Mouse (Mus musculus) forebrain, postnatal 0 days (tissue): ENCODE results near the gene Stpg3. TPM values are rescaled to one million over a fixed set of nuclear protein-coding genes. Genes with fewer than 3 reads are reported as not detected.

ENCODE experiments used
- ATAC-seq: fragments of 200-750 bp; cut with Nextera tagmentation; 2 replicates; pipeline ENCODE4 v1.8.0; 2017; ENCODE audit warnings: mild to moderate bottlenecking, moderate library complexity
- DNase-seq: peaks from one replicate; pipeline ENCODE4 v3.0.0-alpha.2; 2015
- H3K27ac ChIP-seq: fragments of 300-500 bp; sonication (generic); 2 replicates; pipeline ENCODE4 v1.5.1; 2014; ENCODE audit warnings: low read depth, mild to moderate bottlenecking, antibody characterized with exemption, low read length, moderate library complexity, mixed read lengths
- H3K27me3 ChIP-seq: fragments of 300-500 bp; sonication (generic); 2 replicates; pipeline ENCODE4 v1.6.1; 2014; ENCODE audit warnings: mild to moderate bottlenecking, low read length, mixed read lengths; ENCODE audit not compliant: insufficient read depth
- H3K36me3 ChIP-seq: fragments of 300-500 bp; sonication (generic); 2 replicates; pipeline ENCODE4 v1.6.1; 2014; ENCODE audit warnings: mild to moderate bottlenecking, moderate library complexity; ENCODE audit not compliant: insufficient read depth
- H3K4me1 ChIP-seq: fragments of 300-500 bp; sonication (generic); 2 replicates; pipeline ENCODE4 v1.6.1; 2014; ENCODE audit warnings: antibody characterized with exemption; ENCODE audit not compliant: insufficient read depth
- H3K4me2 ChIP-seq: fragments of 300-500 bp; sonication (generic); 2 replicates; pipeline ENCODE4 v1.6.1; 2014; ENCODE audit warnings: low read depth, mild to moderate bottlenecking, moderate library complexity
- H3K4me3 ChIP-seq: fragments of 300-500 bp; sonication (generic); 2 replicates; pipeline ENCODE4 v1.5.1; 2014; ENCODE audit warnings: low read depth, low read length, mixed read lengths
- H3K9ac ChIP-seq: fragments of 300-500 bp; sonication (generic); 2 replicates; pipeline ENCODE4 v1.6.1; 2014; ENCODE audit warnings: mild to moderate bottlenecking
- H3K9me3 ChIP-seq: fragments of 300-500 bp; sonication (generic); 2 replicates; pipeline ENCODE4 v1.6.1; 2016; ENCODE audit warnings: low read length
- CTCF ChIP-seq: sonication (generic); IDR thresholded peaks from 2 replicates; pipeline ENCODE4 v1.5.1; 2016; ENCODE audit warnings: antibody characterized with exemption, control low read depth, low read depth
- WGBS: fragments of 180-500 bp; shearing (Covaris S2); extraction: QIAGEN DNeasy Blood & Tissue Kit; methylation state at CpG from one replicate; pipeline ENCODE4 v1.1.7; 2014; 5-methylcytosine and 5-hydroxymethylcytosine counted together
- polyA plus RNA-seq: library from polyadenylated mRNA; unstranded; fragments of >200 nt; fragmentation: Nextera tagmentation; extraction: Ambion mirVana; gene quantifications from 2 replicates; pipeline ENCODE4 v1.2.1, GENCODE M21; 2015
- total RNA-seq: library from RNA; depleted of rRNA; stranded (reverse); fragments of >200 nt; gene quantifications from 2 replicates; pipeline ENCODE4 v1.2.3, GENCODE M21; 2014; rRNA removed

Stpg3 gene
- total and polyA plus RNA-seq, 2 experiments from 2014 or later, result not detected

GRCm38 (mm10) chr2:25170326-25171100 is 43.9 kb downstream of the Stpg3 start:
- H3K4me3 ChIP-seq, result no peak overlapping the region

DNA sequence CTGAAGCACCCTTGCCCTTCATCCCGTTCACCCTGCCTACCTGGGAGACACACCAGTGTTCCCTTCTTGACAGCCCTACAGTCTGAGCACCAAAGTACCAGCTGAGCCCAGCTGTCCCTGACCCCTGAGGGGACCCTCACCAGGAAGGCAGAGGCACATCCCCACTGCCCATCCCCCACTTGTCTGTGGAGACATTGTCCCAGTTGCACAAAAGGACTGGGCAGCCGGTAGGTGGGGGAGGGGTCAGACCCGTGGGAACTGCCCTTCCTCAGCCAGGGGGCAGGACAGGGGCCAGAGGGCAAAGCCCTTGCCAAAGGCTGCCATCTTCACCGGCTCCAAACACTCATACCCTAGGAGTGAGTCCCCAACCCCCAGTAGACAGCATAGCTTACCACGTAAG is 44.7 kb downstream of the Stpg3 start:
- no peak overlapping the region for H3K4me3 ChIP-seq
- no peak overlapping the region for H3K9ac ChIP-seq
- no peaks in the 10 kb centered on the region for H3K27me3 ChIP-seq
- 19% methylated on average over 5 of the region's 5 CpGs for WGBS
- DNase-seq (no peak), ATAC-seq (no peak)
- peaks cover 4% of the 10 kb centered on the region; the same call in 1 of the 2 replicates for H3K4me1 ChIP-seq
- no peaks in the 10 kb centered on the region for H3K36me3 ChIP-seq
- TF ChIP-seq CTCF, result no peak
- H3K9me3 ChIP-seq, result no peaks in the 10 kb centered on the region
- no peak overlapping the region for H3K4me2 ChIP-seq
- no peak overlapping the region for H3K27ac ChIP-seq

More at GRCm38 (mm10) chr2:25170326-25171100, 43.9 kb downstream of the Stpg3 start:
- no peaks in the 10 kb centered on the region for H3K9me3 ChIP-seq
- no peak for ATAC-seq
- no peak overlapping the region for H3K27ac ChIP-seq
- 55% methylated on average over 10 of the region's 10 CpGs for WGBS
- no peaks in the 10 kb centered on the region for H3K36me3 ChIP-seq
- H3K27me3 ChIP-seq, result no peaks in the 10 kb centered on the region
- TF ChIP-seq CTCF, result no peak
- no peak overlapping the region for H3K4me2 ChIP-seq
- DNase-seq, result no peak
- peaks cover 5% of the 10 kb centered on the region for H3K4me1 ChIP-seq
- H3K9ac ChIP-seq, result no peak overlapping the region

DNA sequence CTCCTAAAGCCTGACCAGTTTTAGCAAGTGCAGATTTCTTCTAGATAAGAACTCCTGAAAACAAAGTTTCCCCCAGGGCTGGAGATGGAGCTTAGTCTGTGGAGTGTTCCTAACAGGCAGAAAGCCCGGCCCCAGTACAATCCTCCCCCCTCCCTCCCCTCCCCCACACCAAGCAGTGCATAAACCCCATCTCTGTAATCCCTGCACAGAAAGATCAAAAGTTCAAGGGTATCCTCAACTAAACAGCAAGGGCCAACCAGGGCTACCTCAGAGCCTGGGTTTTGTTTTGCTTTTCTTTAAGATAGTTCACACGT is 45.8 kb downstream of the Stpg3 start:
- TF ChIP-seq CTCF, result no peak
- Histone ChIP-seq H3K4me2 (peak overlapping the region; percentile 96), H3K36me3 (no peaks in the 10 kb centered on the region), H3K4me1 (peaks cover 5% of the 10 kb centered on the region), H3K9me3 (no peaks in the 10 kb centered on the region), H3K9ac (no peak overlapping the region), H3K27ac (peak overlapping the region; percentile 59), H3K27me3 (no peaks in the 10 kb centered on the region), H3K4me3 (peak overlapping the region; percentile 52; the same call in 1 of the 2 replicates)
- 4% methylated on average over 2 of the region's 2 CpGs for WGBS
- no peak for ATAC-seq
- DNase-seq, result no peak

DNA sequence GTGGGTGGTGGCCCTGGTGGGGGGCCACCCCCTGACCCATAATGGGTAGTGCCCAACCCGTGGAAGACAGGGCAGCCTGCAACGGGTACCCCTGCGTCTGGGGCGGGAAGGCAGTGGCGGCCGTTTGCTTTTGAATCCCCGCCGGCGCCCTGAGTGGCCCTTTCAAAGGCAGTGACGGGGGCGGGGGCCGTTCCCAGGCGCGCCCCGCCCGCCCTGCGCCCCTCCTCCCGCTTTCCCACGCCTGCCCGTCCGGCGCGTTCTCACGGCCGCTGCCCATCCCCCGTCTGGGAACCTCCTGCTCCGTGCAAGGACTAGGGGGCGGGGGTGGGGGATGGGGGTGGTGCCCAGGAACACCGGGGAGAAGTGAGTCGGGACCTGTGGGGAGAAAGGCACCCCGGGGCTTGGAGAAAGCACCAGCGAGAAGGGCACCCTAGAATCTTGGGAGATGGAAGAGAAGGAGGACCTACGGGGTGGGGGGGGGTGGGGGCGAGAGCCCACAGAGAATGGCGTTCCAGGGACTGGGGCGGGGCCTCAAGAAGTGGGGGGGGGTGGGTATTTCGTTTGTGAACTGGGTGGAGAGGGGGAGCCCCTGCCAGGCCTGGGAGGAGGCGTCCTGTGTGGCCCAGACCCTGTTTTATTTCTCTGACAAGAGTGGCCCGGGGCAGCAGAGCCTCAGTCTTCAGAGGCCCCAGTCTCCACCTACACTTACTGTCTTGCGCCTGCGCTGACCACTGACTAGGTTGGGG is 46.3 kb downstream of the Stpg3 start:
- under 1% methylated on average over 36 of the region's 41 CpGs for WGBS
- no peaks in the 10 kb centered on the region for H3K36me3 ChIP-seq

DNA sequence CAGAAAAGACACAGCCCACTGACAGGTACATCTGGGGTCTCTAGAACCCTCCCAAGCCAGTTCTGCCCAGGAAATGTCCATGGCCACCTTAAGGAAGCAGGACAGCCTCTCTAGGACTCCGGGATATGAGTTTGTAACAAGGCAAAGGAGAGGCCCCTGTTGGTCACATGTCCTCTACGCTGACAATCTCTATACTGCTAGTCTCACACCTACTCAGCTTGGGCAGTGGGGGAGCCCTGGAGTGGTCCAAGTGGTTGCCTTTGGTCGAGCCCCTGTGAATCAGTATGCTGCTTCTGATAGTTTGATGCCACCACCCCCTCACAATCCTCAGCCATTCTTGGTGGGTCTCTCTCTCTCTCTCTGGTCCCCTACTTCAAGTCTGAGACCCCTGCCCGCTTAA is 47.0 kb downstream of the Stpg3 start:
- no peaks in the 10 kb centered on the region for H3K36me3 ChIP-seq
- H3K4me3 ChIP-seq, result peak overlapping the region; percentile 52
- WGBS, result 14% methylated on average over 4 of the region's 4 CpGs
- ATAC-seq, result peak; percentile 40
- peak overlapping the region; percentile 74 for H3K9ac ChIP-seq
- no peak for TF ChIP-seq CTCF
- H3K27ac ChIP-seq, result peak overlapping the region; percentile 73
- no peak for DNase-seq
- H3K4me2 ChIP-seq, result peak overlapping the region; percentile 96
- no peaks in the 10 kb centered on the region for H3K27me3 ChIP-seq
- H3K9me3 ChIP-seq, result no peaks in the 10 kb centered on the region
- H3K4me1 ChIP-seq, result peaks cover 6% of the 10 kb centered on the region

More for the DNA sequence above, 46.3 kb downstream of the Stpg3 start:
- peak; percentile 68 for ATAC-seq
- peak overlapping the region; percentile 74 for H3K9ac ChIP-seq
- peak overlapping the region; percentile 52 for H3K4me3 ChIP-seq
- peak overlapping the region; percentile 73 for H3K27ac ChIP-seq
- H3K4me1 ChIP-seq, result peaks cover 6% of the 10 kb centered on the region
- DNase-seq, result peak; percentile 65
- H3K9me3 ChIP-seq, result no peaks in the 10 kb centered on the region
- TF ChIP-seq CTCF, result no peak
- peak overlapping the region; percentile 96 for H3K4me2 ChIP-seq
- H3K27me3 ChIP-seq, result no peaks in the 10 kb centered on the region

Other genes starting within 250 kb of the Stpg3 start
Only the 30 nearest of the 32 such genes appear.
- gene Mrpl41, start 239.5 kb downstream of the Stpg3 start, total RNA-seq, result 79.4 and 123 TPM in 2 replicates
- 174 and 203 TPM in 2 replicates for gene Mrpl41, start 239.5 kb downstream of the Stpg3 start, polyA plus RNA-seq
- gene Pnpla7, start 238.6 kb downstream of the Stpg3 start, total RNA-seq, result 5.0 TPM in 2 replicates
- gene Pnpla7, start 238.6 kb downstream of the Stpg3 start, polyA plus RNA-seq, result 2.7 and 3.1 TPM in 2 replicates
- gene Nsmf, start 160.3 kb downstream of the Stpg3 start, total RNA-seq, result 285 and 329 TPM in 2 replicates
- gene Nsmf, start 160.3 kb downstream of the Stpg3 start, polyA plus RNA-seq, result 258 and 262 TPM in 2 replicates
- gene Entpd8, start 134.3 kb downstream of the Stpg3 start, total RNA-seq, result not detected in 2 replicates
- not detected in 2 replicates for gene Entpd8, start 134.3 kb downstream of the Stpg3 start, polyA plus RNA-seq
- gene Noxa1, start 119.5 kb downstream of the Stpg3 start, total RNA-seq, result not detected in 2 replicates
- not detected in 2 replicates for gene Noxa1, start 119.5 kb downstream of the Stpg3 start, polyA plus RNA-seq
- gene Nrarp, start 33.9 kb downstream of the Stpg3 start, total RNA-seq, result 38.2 and 40.0 TPM in 2 replicates
- 17.0 and 17.8 TPM in 2 replicates for gene Nrarp, start 33.9 kb downstream of the Stpg3 start, polyA plus RNA-seq
- 1.7 and 3.3 TPM in 2 replicates for gene Tor4a, start 17.8 kb downstream of the Stpg3 start, total RNA-seq
- gene Tor4a, start 17.8 kb downstream of the Stpg3 start, polyA plus RNA-seq, result 0.92 and 1.2 TPM in 2 replicates
- gene Nelfb, start 3.1 kb downstream of the Stpg3 start, total RNA-seq, result 94.6 and 115 TPM in 2 replicates
- gene Nelfb, start 3.1 kb downstream of the Stpg3 start, polyA plus RNA-seq, result 57.1 and 76.1 TPM in 2 replicates
- gene Fam166a, start 4.1 kb upstream of the Stpg3 start, total RNA-seq, result not detected in 2 replicates
- gene Fam166a, start 4.1 kb upstream of the Stpg3 start, polyA plus RNA-seq, result 0.94 TPM in 1 of 2 replicates, not detected in the other
- gene Tubb4b, start 10.1 kb upstream of the Stpg3 start, total RNA-seq, result 553 and 579 TPM in 2 replicates
- 382 and 469 TPM in 2 replicates for gene Tubb4b, start 10.1 kb upstream of the Stpg3 start, polyA plus RNA-seq
- not detected in 2 replicates for gene Slc34a3, start 19.7 kb upstream of the Stpg3 start, total RNA-seq
- not detected in 2 replicates for gene Slc34a3, start 19.7 kb upstream of the Stpg3 start, polyA plus RNA-seq
- gene Rnf224, start 22.1 kb upstream of the Stpg3 start, total RNA-seq, result not detected in 2 replicates
- gene Rnf224, start 22.1 kb upstream of the Stpg3 start, polyA plus RNA-seq, result not detected in 2 replicates
- gene Rnf208, start 27.6 kb upstream of the Stpg3 start, total RNA-seq, result 77.6 and 84.1 TPM in 2 replicates
- 193 and 205 TPM in 2 replicates for gene Rnf208, start 27.6 kb upstream of the Stpg3 start, polyA plus RNA-seq
- gene Cysrt1, start 27.8 kb upstream of the Stpg3 start, total RNA-seq, result not detected in 2 replicates
- gene Cysrt1, start 27.8 kb upstream of the Stpg3 start, polyA plus RNA-seq, result not detected in 2 replicates
- gene AL732309.1, start 32.2 kb upstream of the Stpg3 start, total RNA-seq, result 10.1 and 12.8 TPM in 2 replicates
- gene AL732309.1, start 32.2 kb upstream of the Stpg3 start, polyA plus RNA-seq, result 3.0 and 3.1 TPM in 2 replicates
- 29.2 and 42.5 TPM in 2 replicates for gene Tmem203, start 40.8 kb upstream of the Stpg3 start, total RNA-seq
- gene Tmem203, start 40.8 kb upstream of the Stpg3 start, polyA plus RNA-seq, result 22.7 and 27.7 TPM in 2 replicates
- 15.2 and 18.1 TPM in 2 replicates for gene Tprn, start 48.0 kb upstream of the Stpg3 start, total RNA-seq
- 16.4 and 18.8 TPM in 2 replicates for gene Tprn, start 48.0 kb upstream of the Stpg3 start, polyA plus RNA-seq
- 108 and 127 TPM in 2 replicates for gene Ssna1, start 57.8 kb upstream of the Stpg3 start, total RNA-seq
- 189 and 195 TPM in 2 replicates for gene Ssna1, start 57.8 kb upstream of the Stpg3 start, polyA plus RNA-seq
- gene Anapc2, start 57.8 kb upstream of the Stpg3 start, total RNA-seq, result 30.2 and 37.9 TPM in 2 replicates
- 90.7 and 108 TPM in 2 replicates for gene Anapc2, start 57.8 kb upstream of the Stpg3 start, polyA plus RNA-seq
- gene Tmem210, start 73.5 kb upstream of the Stpg3 start, total RNA-seq, result not detected in 2 replicates
- not detected in 2 replicates for gene Tmem210, start 73.5 kb upstream of the Stpg3 start, polyA plus RNA-seq
- gene Lrrc26, start 75.3 kb upstream of the Stpg3 start, total RNA-seq, result not detected in 2 replicates
- 0.15 TPM in 1 of 2 replicates, not detected in the other for gene Lrrc26, start 75.3 kb upstream of the Stpg3 start, polyA plus RNA-seq
- gene Grin1, start 104.5 kb upstream of the Stpg3 start, total RNA-seq, result 77.3 and 88.5 TPM in 2 replicates
- gene Grin1, start 104.5 kb upstream of the Stpg3 start, polyA plus RNA-seq, result 46.9 and 58.2 TPM in 2 replicates
- gene Man1b1, start 117.7 kb upstream of the Stpg3 start, total RNA-seq, result 54.0 and 66.1 TPM in 2 replicates
- gene Man1b1, start 117.7 kb upstream of the Stpg3 start, polyA plus RNA-seq, result 35.5 and 43.8 TPM in 2 replicates
- 17.4 and 21.7 TPM in 2 replicates for gene Dpp7, start 141.7 kb upstream of the Stpg3 start, total RNA-seq
- 15.3 and 19.8 TPM in 2 replicates for gene Dpp7, start 141.7 kb upstream of the Stpg3 start, polyA plus RNA-seq
- gene Uap1l1, start 151.0 kb upstream of the Stpg3 start, total RNA-seq, result 4.1 and 5.2 TPM in 2 replicates
- 10.4 and 11.9 TPM in 2 replicates for gene Uap1l1, start 151.0 kb upstream of the Stpg3 start, polyA plus RNA-seq
- gene Sapcd2, start 157.7 kb upstream of the Stpg3 start, total RNA-seq, result 13.2 and 13.9 TPM in 2 replicates
- 9.5 and 12.7 TPM in 2 replicates for gene Sapcd2, start 157.7 kb upstream of the Stpg3 start, polyA plus RNA-seq
- gene Entpd2, start 181.2 kb upstream of the Stpg3 start, total RNA-seq, result 8.2 and 13.5 TPM in 2 replicates
- gene Entpd2, start 181.2 kb upstream of the Stpg3 start, polyA plus RNA-seq, result 14.2 and 18.2 TPM in 2 replicates
- gene Npdc1, start 184.7 kb upstream of the Stpg3 start, total RNA-seq, result 179 and 188 TPM in 2 replicates
- gene Npdc1, start 184.7 kb upstream of the Stpg3 start, polyA plus RNA-seq, result 413 and 442 TPM in 2 replicates
- gene Fut7, start 208.6 kb upstream of the Stpg3 start, total RNA-seq, result 1.3 TPM in 1 of 2 replicates, not detected in the other
- 0.17 and 0.23 TPM in 2 replicates for gene Fut7, start 208.6 kb upstream of the Stpg3 start, polyA plus RNA-seq
- 51.5 and 67.4 TPM in 2 replicates for gene Abca2, start 214.1 kb upstream of the Stpg3 start, total RNA-seq
- 8.8 and 10.5 TPM in 2 replicates for gene Abca2, start 214.1 kb upstream of the Stpg3 start, polyA plus RNA-seq